Mouse (Mus musculus): Measurements from ENCODE around the gene Gm20388. TPM values are rescaled to one million over a fixed set of nuclear protein-coding genes. Genes with fewer than 3 reads are reported as not detected.

The Gm20388 gene
- polyA plus RNA-seq, 1 experiment from 2014 or later: not detected

DNA sequence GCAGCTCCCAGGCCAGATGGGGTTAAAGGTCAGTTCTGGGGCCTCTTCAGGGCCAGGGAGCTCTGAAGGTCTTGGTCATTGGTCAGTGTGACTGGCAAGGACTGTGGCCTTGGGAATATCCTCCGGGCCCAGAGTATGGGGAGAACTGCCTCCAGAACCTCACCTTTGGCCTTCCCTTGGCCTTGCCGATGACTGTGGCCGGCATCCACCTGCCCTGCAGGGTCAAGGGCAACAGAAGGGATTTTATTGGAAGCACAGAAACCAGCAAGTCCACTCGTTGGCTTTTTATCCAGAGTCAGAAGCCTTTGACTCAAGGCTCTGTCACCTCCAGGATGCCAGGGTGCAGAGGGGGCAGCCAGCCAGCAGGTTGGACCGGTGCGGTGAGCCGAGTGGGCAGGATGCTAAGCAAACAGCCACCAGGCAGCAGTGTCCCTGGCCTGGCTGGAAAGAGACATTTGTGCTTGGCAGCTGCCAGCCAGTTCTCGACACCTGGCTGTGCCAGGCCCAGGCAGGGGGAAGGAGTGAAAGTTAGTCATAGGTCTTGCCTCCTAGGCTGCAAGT lies 590.1 kb downstream of the Gm20388 start:
- Histone ChIP-seq H3K9ac (ENCODE audit: low read length) (no peak overlapping the region; the same call in 1 of the 2 replicates), H3K4me1 (ENCODE audit: control insufficient read depth in 2 of 2, insufficient read depth in 2 of 2, low read length in 2 of 2) (peaks cover 51 to 80% of the 10 kb centered on the region in 2 experiments), H3K27me3 (ENCODE audit: control insufficient read depth, insufficient read depth, low read length) (no peaks in the 10 kb centered on the region), H3K36me3 (ENCODE audit: control insufficient read depth, insufficient read depth, low read length) (no peaks in the 10 kb centered on the region), H3K9me3 (ENCODE audit: control insufficient read depth, low read length) (no peaks in the 10 kb centered on the region), H3K4me2 (ENCODE audit: low read length) (no peak overlapping the region), H3K27ac (replicated peaks in 1 of 2; ENCODE audit: control insufficient read depth in 1 of 2, insufficient read depth in 1 of 2, low read depth in 2 of 2, low read length in 2 of 2) (no peak overlapping the region), H3K4me3 (ENCODE audit: control insufficient read depth in 1 of 2, insufficient read depth in 1 of 2, low read depth in 1 of 2, low read length in 2 of 2) (no peak overlapping the region)
- no peak for ATAC-seq (ENCODE audit: insufficient number of reproducible peaks, insufficient read depth, low FRiP score, low read depth)
- 78% methylated on average over 8 of the region's 8 CpGs for WGBS

DNA sequence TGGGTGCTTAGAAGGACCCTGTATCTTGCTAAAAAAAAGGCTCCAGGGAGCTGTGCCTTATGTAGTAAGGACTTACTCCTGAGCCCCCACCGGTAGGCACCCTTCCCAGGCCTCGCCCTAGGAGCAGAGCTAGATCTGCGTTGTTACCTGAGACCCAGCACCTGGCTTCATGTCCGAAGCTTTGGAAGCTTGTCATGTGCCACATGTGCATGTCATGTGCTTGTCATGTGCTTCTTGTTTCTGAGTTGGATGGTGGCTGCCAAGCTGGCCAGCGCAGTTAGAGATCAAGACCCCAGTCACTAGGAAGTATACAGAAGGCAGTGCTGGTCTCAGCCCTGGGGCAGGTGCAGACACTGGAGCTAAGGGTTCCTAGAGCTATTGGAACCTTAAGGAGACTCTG lies 590.8 kb downstream of the Gm20388 start:
- Histone ChIP-seq H3K9ac (ENCODE audit: low read length) (no peak overlapping the region), H3K4me2 (ENCODE audit: low read length) (no peak overlapping the region), H3K4me1 (ENCODE audit: control insufficient read depth in 2 of 2, insufficient read depth in 2 of 2, low read length in 2 of 2) (peaks cover 56 to 86% of the 10 kb centered on the region in 2 experiments), H3K4me3 (ENCODE audit: control insufficient read depth in 1 of 2, insufficient read depth in 1 of 2, low read depth in 1 of 2, low read length in 2 of 2) (no peak overlapping the region), H3K36me3 (ENCODE audit: control insufficient read depth, insufficient read depth, low read length) (no peaks in the 10 kb centered on the region; the same call in 1 of the 2 replicates), H3K27ac (replicated peaks in 1 of 2; ENCODE audit: control insufficient read depth in 1 of 2, insufficient read depth in 1 of 2, low read depth in 2 of 2, low read length in 2 of 2) (no peak overlapping the region), H3K9me3 (ENCODE audit: control insufficient read depth, low read length) (no peaks in the 10 kb centered on the region), H3K27me3 (ENCODE audit: control insufficient read depth, insufficient read depth, low read length) (no peaks in the 10 kb centered on the region)
- WGBS: 82% methylated on average over 5 of the region's 5 CpGs
- ATAC-seq (ENCODE audit: insufficient number of reproducible peaks, insufficient read depth, low FRiP score, low read depth): no peak

DNA sequence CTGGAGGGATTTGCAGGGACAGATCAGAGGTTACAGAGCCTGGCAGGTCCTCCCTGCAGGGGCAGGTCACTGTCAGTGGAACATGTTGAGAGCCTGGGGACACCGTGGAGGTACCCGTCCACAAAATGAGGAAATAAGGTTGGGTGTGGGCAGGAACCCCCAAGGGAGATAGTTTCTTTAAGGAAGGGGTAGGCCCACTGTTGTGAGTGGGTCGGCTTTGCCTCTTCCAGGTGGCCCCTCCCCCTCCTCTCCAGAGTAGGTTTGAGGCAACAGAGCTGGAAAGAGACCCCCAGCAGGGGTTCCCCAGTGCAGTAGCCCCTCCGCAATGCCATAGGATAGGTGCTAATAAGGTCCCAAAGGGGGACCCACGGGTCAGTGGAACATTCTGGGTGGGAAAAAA lies 591.8 kb downstream of the Gm20388 start:
- no peak for ATAC-seq (ENCODE audit: insufficient number of reproducible peaks, insufficient read depth, low FRiP score, low read depth)
- Histone ChIP-seq H3K27me3 (ENCODE audit: control insufficient read depth, insufficient read depth, low read length) (no peaks in the 10 kb centered on the region), H3K4me3 (ENCODE audit: control insufficient read depth in 1 of 2, insufficient read depth in 1 of 2, low read depth in 1 of 2, low read length in 2 of 2) (no peak overlapping the region), H3K36me3 (ENCODE audit: control insufficient read depth, insufficient read depth, low read length) (no peaks in the 10 kb centered on the region; the same call in 1 of the 2 replicates), H3K4me1 (ENCODE audit: control insufficient read depth in 2 of 2, insufficient read depth in 2 of 2, low read length in 2 of 2) (peaks cover 49 to 84% of the 10 kb centered on the region in 2 experiments), H3K27ac (replicated peaks in 1 of 2; ENCODE audit: control insufficient read depth in 1 of 2, insufficient read depth in 1 of 2, low read depth in 2 of 2, low read length in 2 of 2) (no peak overlapping the region), H3K9ac (ENCODE audit: low read length) (no peak overlapping the region), H3K9me3 (ENCODE audit: control insufficient read depth, low read length) (no peaks in the 10 kb centered on the region), H3K4me2 (ENCODE audit: low read length) (no peak overlapping the region)
- WGBS: 56% methylated on average over 5 of the region's 5 CpGs

DNA sequence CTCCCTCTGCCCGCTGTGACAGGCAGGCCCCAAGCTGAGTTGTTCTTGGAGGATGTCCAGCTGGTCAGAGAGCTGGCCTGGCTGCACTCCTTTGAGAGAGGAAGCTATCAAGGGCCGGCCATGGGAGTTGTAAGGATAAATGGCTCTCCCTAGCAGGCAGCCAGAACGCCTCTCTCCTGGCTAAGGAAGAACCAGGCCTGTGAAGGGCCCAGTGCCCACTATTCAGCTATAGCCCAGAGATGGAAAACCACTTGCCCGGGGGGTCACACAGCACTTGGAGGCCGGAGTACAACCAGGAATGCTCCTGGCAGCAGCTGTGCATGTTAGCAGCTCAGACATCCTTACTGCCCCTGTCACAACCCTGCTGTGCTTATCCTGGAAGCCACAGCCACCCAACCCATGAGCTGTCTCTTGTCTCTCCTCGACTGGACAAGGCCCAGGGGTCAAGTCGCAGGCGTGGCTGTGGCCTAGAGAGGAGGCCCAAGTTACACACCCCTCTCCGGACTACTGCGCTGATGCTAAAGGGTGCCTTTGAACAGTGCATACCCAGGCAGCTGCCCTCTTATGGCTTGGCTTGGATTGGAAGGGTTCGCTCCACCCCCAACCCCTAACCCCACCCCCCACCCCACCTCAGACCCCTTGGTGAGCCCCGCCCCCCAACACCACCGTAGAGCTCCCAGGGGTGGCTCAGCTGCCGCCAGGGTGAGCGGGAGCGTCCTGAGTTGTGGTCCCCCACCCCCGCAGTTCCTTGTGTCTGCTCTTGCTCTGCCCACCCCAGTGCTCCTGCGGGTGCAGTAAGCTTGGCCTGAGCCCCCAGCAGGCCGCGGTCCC lies 593.8 kb downstream of the Gm20388 start:
- no peaks in the 10 kb centered on the region; the same call in 1 of the 2 replicates for H3K36me3 ChIP-seq (ENCODE audit: control insufficient read depth, insufficient read depth, low read length)
- peak overlapping the region; percentile 78 to 82 for H3K27ac ChIP-seq (replicated peaks in 1 of 2; ENCODE audit: control insufficient read depth in 1 of 2, insufficient read depth in 1 of 2, low read depth in 2 of 2, low read length in 2 of 2)
- ATAC-seq (ENCODE audit: insufficient number of reproducible peaks, insufficient read depth, low FRiP score, low read depth): peak; percentile 36; the same call in 1 of the 2 replicates
- H3K4me2 ChIP-seq (ENCODE audit: low read length): peak overlapping the region; percentile 58
- peaks cover 42 to 83% of the 10 kb centered on the region in 2 experiments for H3K4me1 ChIP-seq (ENCODE audit: control insufficient read depth in 2 of 2, insufficient read depth in 2 of 2, low read length in 2 of 2)
- peak overlapping the region in 1 of 2 experiments; percentile 4; a peak in 1 of 4 replicates for H3K4me3 ChIP-seq (ENCODE audit: control insufficient read depth in 1 of 2, insufficient read depth in 1 of 2, low read depth in 1 of 2, low read length in 2 of 2)
- no peaks in the 10 kb centered on the region for H3K27me3 ChIP-seq (ENCODE audit: control insufficient read depth, insufficient read depth, low read length)
- H3K9ac ChIP-seq (ENCODE audit: low read length): peak overlapping the region; percentile 60
- H3K9me3 ChIP-seq (ENCODE audit: control insufficient read depth, low read length): no peaks in the 10 kb centered on the region
- WGBS: 7% methylated on average over 20 of the region's 20 CpGs

DNA sequence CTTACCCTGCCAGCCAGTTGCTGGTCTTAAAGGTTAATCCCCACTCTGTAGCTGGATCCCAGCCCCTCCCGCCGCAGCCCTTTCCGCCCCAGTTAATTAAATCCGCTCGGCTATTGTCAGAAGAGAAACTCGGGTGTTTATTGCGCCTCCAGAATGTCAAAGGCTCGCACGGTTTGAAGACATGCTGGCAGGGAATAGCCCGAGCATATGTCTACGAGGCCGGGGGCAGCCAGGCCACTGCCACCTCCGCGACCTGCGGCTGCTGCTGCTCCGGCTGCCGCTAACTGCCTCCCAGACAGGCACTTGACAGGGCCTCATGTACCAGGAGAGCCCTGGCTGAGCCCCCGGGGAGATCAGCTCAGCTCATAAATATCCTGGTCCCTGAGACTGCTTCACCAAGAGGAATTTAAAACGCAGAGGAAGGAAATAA lies 594.5 kb downstream of the Gm20388 start:
- peaks cover 48 to 84% of the 10 kb centered on the region in 2 experiments for H3K4me1 ChIP-seq (ENCODE audit: control insufficient read depth in 2 of 2, insufficient read depth in 2 of 2, low read length in 2 of 2)
- H3K4me2 ChIP-seq (ENCODE audit: low read length): peak overlapping the region; percentile 58
- 5% methylated on average over 19 of the region's 19 CpGs for WGBS
- no peaks in the 10 kb centered on the region for H3K27me3 ChIP-seq (ENCODE audit: control insufficient read depth, insufficient read depth, low read length)
- no peaks in the 10 kb centered on the region for H3K9me3 ChIP-seq (ENCODE audit: control insufficient read depth, low read length)
- H3K9ac ChIP-seq (ENCODE audit: low read length): peak overlapping the region; percentile 60
- ATAC-seq (ENCODE audit: insufficient number of reproducible peaks, insufficient read depth, low FRiP score, low read depth): no peak
- no peaks in the 10 kb centered on the region; the same call in 1 of the 2 replicates for H3K36me3 ChIP-seq (ENCODE audit: control insufficient read depth, insufficient read depth, low read length)
- peak overlapping the region in 1 of 2 experiments; percentile 4; a peak in 1 of 4 replicates for H3K4me3 ChIP-seq (ENCODE audit: control insufficient read depth in 1 of 2, insufficient read depth in 1 of 2, low read depth in 1 of 2, low read length in 2 of 2)
- H3K27ac ChIP-seq (replicated peaks in 1 of 2; ENCODE audit: control insufficient read depth in 1 of 2, insufficient read depth in 1 of 2, low read depth in 2 of 2, low read length in 2 of 2): peak overlapping the region; percentile 78 to 82

DNA sequence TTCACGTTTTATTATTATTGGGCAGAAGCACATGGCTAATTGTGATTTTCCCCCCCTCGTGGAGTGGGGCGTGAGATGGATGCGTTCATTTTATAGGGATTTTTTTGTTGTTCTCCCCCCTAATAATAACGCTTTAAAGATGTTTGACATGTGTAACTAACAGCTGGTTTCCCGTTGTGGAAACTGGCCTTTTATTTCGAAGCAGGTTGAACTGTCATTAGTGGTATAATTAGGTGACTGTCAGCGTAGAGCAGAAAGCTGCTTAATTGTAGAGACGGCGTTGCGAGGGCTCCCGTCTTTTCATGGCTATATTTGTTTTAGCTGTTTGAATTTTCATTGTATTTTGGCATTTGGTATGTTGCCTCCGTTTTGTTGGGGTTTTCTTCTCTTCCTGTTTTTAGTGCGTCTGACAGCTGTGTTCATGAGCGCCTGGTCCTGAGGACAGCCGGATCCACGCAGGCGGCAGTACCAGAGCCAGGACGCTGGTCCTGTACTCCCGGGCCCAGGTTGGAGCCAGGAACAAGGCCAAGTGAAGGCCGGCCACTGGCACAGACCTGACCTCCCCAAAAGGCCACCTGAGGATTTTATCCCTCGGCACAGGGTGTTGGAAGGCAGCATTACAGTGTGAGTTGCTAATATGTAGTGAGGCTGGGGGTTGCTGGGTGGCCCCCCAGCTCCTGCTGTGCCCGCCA lies 595.1 kb downstream of the Gm20388 start:
- no peak for ATAC-seq (ENCODE audit: insufficient number of reproducible peaks, insufficient read depth, low FRiP score, low read depth)
- H3K9me3 ChIP-seq (ENCODE audit: control insufficient read depth, low read length): no peaks in the 10 kb centered on the region
- H3K4me1 ChIP-seq (ENCODE audit: control insufficient read depth in 2 of 2, insufficient read depth in 2 of 2, low read length in 2 of 2): peaks cover 47 to 84% of the 10 kb centered on the region in 2 experiments
- H3K9ac ChIP-seq (ENCODE audit: low read length): peak overlapping the region; percentile 60
- H3K4me3 ChIP-seq (ENCODE audit: control insufficient read depth in 1 of 2, insufficient read depth in 1 of 2, low read depth in 1 of 2, low read length in 2 of 2): peak overlapping the region in 1 of 2 experiments; percentile 4; a peak in 1 of 4 replicates
- no peaks in the 10 kb centered on the region; the same call in 1 of the 2 replicates for H3K36me3 ChIP-seq (ENCODE audit: control insufficient read depth, insufficient read depth, low read length)
- H3K4me2 ChIP-seq (ENCODE audit: low read length): peak overlapping the region; percentile 58
- peak overlapping the region; percentile 78 to 82; a peak in 3 of 4 replicates for H3K27ac ChIP-seq (replicated peaks in 1 of 2; ENCODE audit: control insufficient read depth in 1 of 2, insufficient read depth in 1 of 2, low read depth in 2 of 2, low read length in 2 of 2)
- no peaks in the 10 kb centered on the region for H3K27me3 ChIP-seq (ENCODE audit: control insufficient read depth, insufficient read depth, low read length)
- WGBS: 45% methylated on average over 23 of the region's 23 CpGs

DNA sequence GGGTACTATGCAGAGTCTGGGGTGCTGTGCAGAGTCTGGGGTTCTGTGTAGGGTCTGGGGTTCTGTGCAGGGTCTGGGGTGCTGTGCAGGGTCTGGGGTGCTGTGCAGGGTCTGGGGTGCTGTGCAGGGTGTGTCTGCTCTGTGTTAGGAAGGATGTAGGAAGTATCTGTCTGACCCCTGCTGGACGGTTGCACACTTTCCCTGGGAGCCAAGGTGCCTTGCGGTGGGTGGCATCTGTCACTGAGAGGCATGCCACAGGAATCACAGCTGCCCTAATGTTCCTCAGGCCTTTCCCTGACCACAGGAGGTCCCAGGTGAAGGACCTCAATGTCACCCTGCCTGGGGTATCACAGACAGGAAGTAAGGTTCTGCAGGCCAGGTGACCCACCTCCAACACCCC lies 595.9 kb downstream of the Gm20388 start:
- 54% methylated on average over 2 of the region's 2 CpGs for WGBS
- Histone ChIP-seq H3K9me3 (ENCODE audit: control insufficient read depth, low read length) (no peaks in the 10 kb centered on the region), H3K27me3 (ENCODE audit: control insufficient read depth, insufficient read depth, low read length) (no peaks in the 10 kb centered on the region), H3K36me3 (ENCODE audit: control insufficient read depth, insufficient read depth, low read length) (no peaks in the 10 kb centered on the region; the same call in 1 of the 2 replicates), H3K27ac (replicated peaks in 1 of 2; ENCODE audit: control insufficient read depth in 1 of 2, insufficient read depth in 1 of 2, low read depth in 2 of 2, low read length in 2 of 2) (no peak overlapping the region), H3K4me2 (ENCODE audit: low read length) (no peak overlapping the region), H3K9ac (ENCODE audit: low read length) (no peak overlapping the region; the same call in 1 of the 2 replicates), H3K4me3 (ENCODE audit: control insufficient read depth in 1 of 2, insufficient read depth in 1 of 2, low read depth in 1 of 2, low read length in 2 of 2) (no peak overlapping the region), H3K4me1 (ENCODE audit: control insufficient read depth in 2 of 2, insufficient read depth in 2 of 2, low read length in 2 of 2) (peaks cover 53 to 84% of the 10 kb centered on the region in 2 experiments)
- no peak for ATAC-seq (ENCODE audit: insufficient number of reproducible peaks, insufficient read depth, low FRiP score, low read depth)

Data from heart, embryonic 14.5 days (tissue).